Mouse (Mus musculus) CH12.LX (cell line): ENCODE measurements at regions not wholly inside any gene's neighbourhood (a gene's known extent, or its start where the extent isn't known, plus 50 kb on each side); places are given as distances from the start of the nearest gene placed in this dataset.

Source experiments
- CTCF ChIP-seq, 2 experiments: IDR thresholded peaks in 1 of 2; conservative IDR thresholded peaks in 1 of 2; 2 replicates each; pipeline ENCODE4 v1.5.1; 2011 to 2012; ENCODE audit warnings: low read depth in 2 of 2, low read length in 2 of 2, improper control_type of control experiment in 1 of 2, inconsistent platforms in 1 of 2, mild to moderate bottlenecking in 1 of 2, moderate library complexity in 1 of 2
- EP300 ChIP-seq: IDR thresholded peaks from 2 replicates; pipeline ENCODE4 v1.6.1; 2011; ENCODE audit warnings: low read length, improper control_type of control experiment
- MAX ChIP-seq: IDR thresholded peaks from 2 replicates; pipeline ENCODE4 v1.6.1; 2011; ENCODE audit warnings: low read length, improper control_type of control experiment
- POLR2A ChIP-seq: IDR thresholded peaks from 2 replicates; pipeline ENCODE4 v1.6.1; 2011; ENCODE audit warnings: low read depth, mild to moderate bottlenecking, improper control_type of control experiment, low read length
- TCF12 ChIP-seq: IDR thresholded peaks from 2 replicates; pipeline ENCODE4 v1.6.1; 2014; ENCODE audit warnings: low read depth, mild to moderate bottlenecking, inconsistent platforms, low read length, improper control_type of control experiment
- ZC3H11A ChIP-seq: IDR thresholded peaks from 2 replicates; pipeline ENCODE4 v1.6.1; 2012; ENCODE audit warnings: low read depth, mild to moderate bottlenecking, inconsistent platforms, low read length, improper control_type of control experiment

GRCm38 (mm10) chr13:55929814-55930213 is 93.8 kb upstream of the Pitx1 start:
- TF ChIP-seq TCF12 (no peak), MAX (no peak), CTCF (conservative IDR thresholded peaks at IDR 0.05 in 1 of 2, IDR thresholded peaks at IDR 0.05 in 1 of 2; ENCODE audit: low read depth in 2 of 2, low read length in 2 of 2) (no peak), EP300 (no peak), POLR2A (no peak), ZC3H11A (no peak)
